Mouse (Mus musculus): ENCODE measurements around the gene Copb1.

Gene Copb1

GRCm38 (mm10) chr7:114171354-114172097 lies 83.0 kb downstream of the Copb1 start:
- DNase-seq (ENCODE audit: extremely low read depth, insufficient read length, low spot score), result peak; percentile 39

- no peak for DNase-seq (ENCODE audit: extremely low read depth, insufficient read length, low spot score)
Measured at GRCm38 (mm10) chr7:114169996-114170395, 84.5 kb downstream of the Copb1 start.

- no peak for DNase-seq (ENCODE audit: extremely low read depth, insufficient read length, low spot score)
Measured at GRCm38 (mm10) chr7:114169381-114169780, 85.1 kb downstream of the Copb1 start.
